Mouse (Mus musculus) heart, postnatal 0 days (tissue): ENCODE results near the gene 1700003F12Rik. TPM values are rescaled to one million over a fixed set of nuclear protein-coding genes. Genes with fewer than 3 reads are reported as not detected.

Source experiments
- ATAC-seq: fragments of 200-750 bp; cut with Nextera tagmentation; 2 replicates; pipeline ENCODE4 v1.8.0; 2017; ENCODE audit warnings: low read depth, moderate number of reproducible peaks, moderate library complexity; ENCODE audit not compliant: insufficient read depth
- DNase-seq: peaks from one replicate; pipeline ENCODE4 v3.0.0-alpha.2; 2016; ENCODE audit warnings: low spot score
- H3K27ac ChIP-seq: fragments of 300-500 bp; sonication (generic); 2 replicates; pipeline ENCODE4 v1.5.1; 2014; ENCODE audit warnings: low read depth, mild to moderate bottlenecking
- H3K27me3 ChIP-seq: fragments of 300-500 bp; sonication (generic); 2 replicates; pipeline ENCODE4 v1.6.1; 2014; ENCODE audit warnings: low read length, mixed read lengths; ENCODE audit not compliant: control insufficient read depth, insufficient read depth
- H3K36me3 ChIP-seq: fragments of 300-500 bp; sonication (generic); replicated peaks from 2 replicates; pipeline ENCODE4 v1.6.1; 2014; ENCODE audit warnings: low read length, mixed read lengths; ENCODE audit not compliant: control insufficient read depth, insufficient read depth
- H3K4me1 ChIP-seq: fragments of 300-500 bp; sonication (generic); 2 replicates; pipeline ENCODE4 v1.6.1; 2014; ENCODE audit warnings: antibody characterized with exemption; ENCODE audit not compliant: control insufficient read depth, insufficient read depth
- H3K4me2 ChIP-seq: fragments of 300-500 bp; sonication (generic); 2 replicates; pipeline ENCODE4 v1.6.1; 2014; ENCODE audit warnings: low read depth, mild to moderate bottlenecking, low read length, moderate library complexity
- H3K4me3 ChIP-seq: fragments of 300-500 bp; sonication (generic); 2 replicates; pipeline ENCODE4 v1.5.1; 2014; ENCODE audit warnings: low read depth, low read length
- H3K9ac ChIP-seq: fragments of 300-500 bp; sonication (generic); replicated peaks from 2 replicates; pipeline ENCODE4 v1.6.1; 2014; ENCODE audit warnings: low read depth, low read length, mixed read lengths
- H3K9me3 ChIP-seq: fragments of 300-500 bp; sonication (generic); replicated peaks from 2 replicates; pipeline ENCODE4 v1.6.1; 2016; ENCODE audit warnings: low read length; ENCODE audit not compliant: control insufficient read depth
- CTCF ChIP-seq: IDR thresholded peaks from 2 replicates; pipeline ENCODE4 v1.5.1; 2016; ENCODE audit warnings: antibody characterized with exemption, control low read depth, low read depth
- EP300 ChIP-seq: IDR thresholded peaks from 2 replicates; pipeline ENCODE4 v1.6.1; 2016; ENCODE audit warnings: antibody characterized with exemption, low read depth
- WGBS: fragments of 180-500 bp; shearing (Covaris S2); extraction: QIAGEN DNeasy Blood & Tissue Kit; methylation state at CpG from one replicate; pipeline ENCODE4 v1.1.7; 2014; 5-methylcytosine and 5-hydroxymethylcytosine counted together
- polyA plus RNA-seq: library from polyadenylated mRNA; unstranded; fragments of >200 nt; fragmentation: Nextera tagmentation; extraction: Ambion mirVana; gene quantifications from 2 replicates; pipeline ENCODE4 v1.2.1, GENCODE M21; 2015
- total RNA-seq: library from RNA; depleted of rRNA; stranded (reverse); fragments of >200 nt; gene quantifications from 2 replicates; pipeline ENCODE4 v1.2.3, GENCODE M21; 2014; ENCODE audit warnings: low replicate concordance

Gene 1700003F12Rik
- total and polyA plus RNA-seq, 2 experiments from 2014 or later, result 1.1 to 2.0 TPM

GRCm38 (mm10) chr2:154555235-154555634 lies 8.3 kb downstream of the 1700003F12Rik start:
- Histone ChIP-seq H3K4me2 (no peak overlapping the region), H3K9me3 (no peaks in the 10 kb centered on the region), H3K4me3 (no peak overlapping the region), H3K27me3 (peaks cover 14% of the 10 kb centered on the region), H3K4me1 (peaks cover 21% of the 10 kb centered on the region; the same call in 1 of the 2 replicates), H3K36me3 (no peaks in the 10 kb centered on the region), H3K9ac (no peak overlapping the region), H3K27ac (no peak overlapping the region)
- ATAC-seq (no peak), DNase-seq (no peak)
- TF ChIP-seq CTCF (no peak), EP300 (no peak)
- WGBS, result 74% methylated on average over 6 of the region's 6 CpGs

DNA sequence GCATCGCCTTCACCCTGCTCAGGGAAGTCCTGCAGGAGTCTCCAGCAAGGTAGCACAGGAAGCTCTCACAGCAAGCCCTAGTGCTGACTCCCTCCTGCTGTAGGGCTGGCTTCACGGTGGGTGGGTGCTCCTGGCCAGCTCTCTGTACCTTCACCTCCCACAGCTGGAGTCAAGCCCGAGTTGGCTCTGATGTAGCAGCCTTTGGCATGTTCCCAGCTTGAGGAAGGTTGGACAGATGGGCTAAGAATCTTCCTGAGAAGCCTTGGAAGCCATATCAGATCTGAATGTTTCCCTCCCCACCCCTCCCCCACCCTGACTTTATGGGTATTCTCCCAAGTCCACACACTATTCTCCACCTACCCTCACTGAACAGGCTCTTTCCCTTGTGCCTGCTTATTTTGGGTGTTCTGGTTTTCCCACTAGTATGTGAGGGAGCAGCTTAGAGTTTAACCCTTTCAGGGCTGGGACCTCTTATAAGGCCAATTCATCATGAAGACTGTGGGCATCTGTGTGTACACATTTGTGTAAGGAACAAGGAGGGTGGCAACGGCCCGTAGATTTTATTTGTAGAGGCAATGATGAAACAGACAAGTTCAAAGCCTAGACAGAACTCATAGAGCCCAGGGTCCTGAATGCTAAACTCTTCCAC lies 10.4 kb downstream of the 1700003F12Rik start:
- TF ChIP-seq CTCF (no peak), EP300 (no peak)
- H3K4me3 ChIP-seq, result no peak overlapping the region
- DNase-seq (no peak), ATAC-seq (no peak)
- H3K9me3 ChIP-seq, result no peaks in the 10 kb centered on the region
- H3K36me3 ChIP-seq, result no peaks in the 10 kb centered on the region
- no peaks in the 10 kb centered on the region; the same call in 1 of the 2 replicates for H3K27me3 ChIP-seq
- 48% methylated on average over 5 of the region's 5 CpGs for WGBS
- H3K4me1 ChIP-seq, result peaks cover 17% of the 10 kb centered on the region; the same call in 1 of the 2 replicates
- H3K4me2 ChIP-seq, result no peak overlapping the region
- H3K9ac ChIP-seq, result no peak overlapping the region
- H3K27ac ChIP-seq, result no peak overlapping the region

DNA sequence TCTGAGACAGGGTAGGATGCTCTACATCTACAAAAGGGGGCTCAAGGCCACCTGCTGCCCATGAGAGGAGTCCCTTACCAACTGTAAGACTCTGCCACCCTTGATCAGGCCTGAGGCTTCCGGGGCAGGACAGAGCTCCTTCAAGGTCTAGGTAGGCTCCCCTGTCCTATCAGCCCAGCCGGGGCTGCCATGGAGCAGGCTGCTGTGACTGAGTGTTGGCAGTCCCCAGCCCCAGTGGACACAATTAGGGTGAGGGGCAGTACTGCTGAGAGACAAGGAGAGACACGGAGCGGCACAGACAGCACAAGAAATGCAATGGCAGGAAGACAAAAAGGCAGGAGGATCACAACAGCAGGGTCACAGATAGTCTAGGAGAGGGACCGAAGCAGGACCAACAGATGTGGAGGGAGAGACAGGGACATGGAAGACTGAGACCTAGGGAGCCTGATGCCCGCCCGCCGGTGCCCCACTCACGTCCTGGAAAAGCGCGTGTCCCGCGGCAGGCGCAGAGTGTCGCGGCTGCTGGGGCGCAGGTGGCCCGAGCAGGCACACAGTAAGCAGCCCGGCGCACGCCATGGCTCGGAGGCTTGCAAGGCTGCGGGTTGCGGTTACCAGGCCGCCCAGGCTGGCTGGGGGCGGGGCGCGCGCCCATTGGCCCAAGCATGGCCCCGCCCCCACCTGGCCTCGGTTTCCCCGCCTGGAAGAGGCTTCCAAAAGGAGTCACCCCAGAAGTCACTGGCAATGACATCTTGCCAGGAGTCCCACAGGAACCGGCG lies 11.6 kb downstream of the 1700003F12Rik start, which contains the start of gene Necab3:
Gene Necab3 (minus strand): TSS at position 627 of the 776 bp plus-strand sequence.
- peak within 1 kb of the TSS; percentile 33 for H3K4me3 ChIP-seq
- 0 out of 2 replicates have a peak, but pooled peaks cover 7% of the 10 kb centered on the region for H3K36me3 ChIP-seq
- no peaks in the 10 kb centered on the region; the same call in 1 of the 2 replicates for H3K27me3 ChIP-seq
- peak within 1 kb of the TSS; percentile 36 for H3K27ac ChIP-seq
- no peaks in the 10 kb centered on the region for H3K9me3 ChIP-seq
- DNase-seq (no peak), ATAC-seq (no peak)
- TF ChIP-seq EP300 (no peak), CTCF (no peak)
- H3K4me2 ChIP-seq, result peak within 1 kb of the TSS; percentile 64
- WGBS, result 7% methylated on average over 27 of the region's 34 CpGs
- H3K4me1 ChIP-seq, result peaks cover 11% of the 10 kb centered on the region; the same call in 1 of the 2 replicates
- H3K9ac ChIP-seq, result peak within 1 kb of the TSS; percentile 9; the same call in 1 of the 2 replicates

DNA sequence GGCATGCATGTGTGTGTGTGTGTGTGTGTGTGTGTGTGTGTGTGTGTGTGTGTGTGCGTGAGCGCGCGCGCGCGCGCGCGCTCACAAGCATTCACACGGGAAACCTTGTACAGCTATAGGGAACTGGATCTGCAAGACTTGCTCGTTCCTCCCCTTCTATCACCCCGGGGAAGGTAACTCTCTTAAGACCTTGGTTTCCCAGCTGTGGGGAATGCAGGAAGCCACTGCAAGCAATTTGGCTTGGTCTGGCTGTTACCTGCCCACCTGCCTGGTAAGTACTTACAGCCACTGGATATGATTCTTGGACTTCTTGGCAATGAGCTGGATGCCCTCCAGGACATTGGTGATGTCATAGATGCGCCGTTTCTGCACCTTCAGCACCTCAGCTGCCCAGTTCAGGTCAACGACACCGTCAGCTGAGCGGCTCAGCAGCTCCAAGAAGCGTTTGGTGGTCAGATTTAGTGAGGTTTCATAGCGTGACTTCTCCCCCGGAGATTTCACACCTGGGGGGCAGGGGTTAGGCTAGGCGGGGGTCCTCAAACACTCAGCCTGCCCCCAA lies 16.8 kb downstream of the 1700003F12Rik start:
- no peak for TF ChIP-seq EP300
- no peak for TF ChIP-seq CTCF
- Histone ChIP-seq H3K4me1 (peaks cover 20% of the 10 kb centered on the region; the same call in 1 of the 2 replicates), H3K36me3 (0 out of 2 replicates have a peak, but pooled peaks cover 10% of the 10 kb centered on the region), H3K4me3 (no peak overlapping the region), H3K27ac (no peak overlapping the region), H3K9me3 (no peaks in the 10 kb centered on the region), H3K9ac (no peak overlapping the region), H3K4me2 (no peak overlapping the region), H3K27me3 (no peaks in the 10 kb centered on the region)
- ATAC-seq (no peak), DNase-seq (no peak)
- WGBS, result 89% methylated on average over 22 of the region's 22 CpGs

DNA sequence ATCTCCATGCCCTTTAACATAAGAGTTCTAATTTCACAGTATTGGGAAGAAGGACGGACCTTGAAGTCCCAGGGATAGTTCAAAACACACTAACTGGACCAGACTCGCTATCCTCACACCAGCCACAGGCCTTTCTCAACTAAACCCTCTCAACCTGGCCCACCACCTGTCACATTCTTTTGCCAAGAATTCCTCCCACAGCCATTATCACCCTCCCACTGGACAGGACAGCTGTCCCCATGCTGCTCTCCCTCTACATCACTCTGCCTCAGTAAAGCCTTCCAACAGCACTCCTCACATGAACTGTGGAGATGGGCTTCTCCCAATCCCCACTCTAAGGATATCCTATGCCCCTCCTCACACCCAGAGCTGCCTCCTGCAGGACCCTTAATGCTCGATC lies 18.7 kb downstream of the 1700003F12Rik start:
- Histone ChIP-seq H3K9ac (no peak overlapping the region), H3K4me3 (no peak overlapping the region), H3K27me3 (no peaks in the 10 kb centered on the region), H3K4me1 (peaks cover 21% of the 10 kb centered on the region; the same call in 1 of the 2 replicates), H3K9me3 (no peaks in the 10 kb centered on the region), H3K4me2 (no peak overlapping the region), H3K27ac (no peak overlapping the region), H3K36me3 (0 out of 2 replicates have a peak, but pooled peaks cover 10% of the 10 kb centered on the region)
- DNase-seq (no peak), ATAC-seq (no peak)
- 82% methylated on average over 3 of the region's 3 CpGs for WGBS
- TF ChIP-seq EP300, result no peak
